Mouse (Mus musculus) heart, postnatal 0 days (tissue): ENCODE measurements around the gene Cpsf7.

Source experiments
- CTCF ChIP-seq: IDR thresholded peaks from 2 replicates; pipeline ENCODE4 v1.5.1; 2016; ENCODE audit warnings: antibody characterized with exemption, control low read depth, low read depth
- EP300 ChIP-seq: IDR thresholded peaks from 2 replicates; pipeline ENCODE4 v1.6.1; 2016; ENCODE audit warnings: antibody characterized with exemption, low read depth

DNA sequence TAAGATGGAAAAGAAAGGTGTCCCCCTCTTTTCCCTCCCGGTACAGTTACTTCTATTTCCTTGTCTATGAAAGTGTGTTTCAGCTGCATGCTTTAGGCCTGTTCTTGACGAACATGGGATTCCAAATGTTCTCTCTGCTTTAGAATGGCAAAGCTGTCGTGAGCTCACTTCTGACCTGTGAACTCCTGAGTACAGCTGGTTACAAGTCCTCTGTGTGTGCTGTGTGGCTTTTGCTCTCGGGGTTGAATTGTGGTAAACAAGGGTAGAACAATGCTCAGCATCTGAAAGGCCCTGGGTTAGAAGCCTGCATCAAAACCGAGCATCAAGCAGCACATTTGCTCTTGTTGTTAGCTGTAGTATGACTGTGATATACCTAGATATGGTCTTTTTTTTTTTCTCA is 37.3 kb downstream of the Cpsf7 start:
- no peak for TF ChIP-seq CTCF
- TF ChIP-seq EP300: no peak
